Mouse (Mus musculus) CH12.LX (cell line): ENCODE data around the gene Gng5. TPM values are rescaled to one million over a fixed set of nuclear protein-coding genes. Genes with fewer than 3 reads are reported as not detected.

ENCODE experiments used
- DNase-seq: peaks from one replicate; pipeline ENCODE4 v3.0.0-alpha.2; 2013; ENCODE audit errors: extremely low read depth
- H3K27ac ChIP-seq: 2 replicates; pipeline ENCODE4 v1.5.1; 2012; ENCODE audit warnings: low read depth, mild to moderate bottlenecking, control low read depth, moderate library complexity; ENCODE audit not compliant: insufficient read depth
- H3K27me3 ChIP-seq: replicated peaks from 2 replicates; pipeline ENCODE3; 2012; ENCODE audit warnings: inconsistent platforms
- H3K36me3 ChIP-seq, 2 experiments: replicated peaks in 1 of 2; 2 replicates each; pipeline versions ENCODE3 to v1.6.1; 2012; ENCODE audit warnings: inconsistent platforms in 1 of 2, low read length in 1 of 2, mild to moderate bottlenecking in 1 of 2, mixed read lengths in 1 of 2, moderate library complexity in 1 of 2; ENCODE audit not compliant: control insufficient read depth in 1 of 2, insufficient read depth in 1 of 2
- H3K4me1 ChIP-seq, 2 experiments: 2 replicates each; pipeline ENCODE4 v1.6.1; 2012; ENCODE audit warnings: inconsistent platforms in 1 of 2, moderate library complexity in 1 of 2; ENCODE audit not compliant: insufficient read depth in 2 of 2, control insufficient read depth in 1 of 2
- H3K4me2 ChIP-seq: 2 replicates; pipeline ENCODE4 v1.6.1; 2012; ENCODE audit warnings: low read depth, mild to moderate bottlenecking, control low read depth; ENCODE audit not compliant: poor library complexity, insufficient read depth, severe bottlenecking
- H3K4me3 ChIP-seq, 3 experiments: fragments of 150-350 bp in 1 of 3; sonication (generic) in 1 of 3; replicated peaks in 1 of 3; 2 replicates each; pipeline versions ENCODE3 to v1.5.1; 2011 to 2012; ENCODE audit warnings: low read depth in 2 of 3, low read length in 2 of 3, mild to moderate bottlenecking in 2 of 3, moderate library complexity in 2 of 3, control low read depth in 1 of 3, improper control_type of control experiment in 1 of 3, inconsistent platforms in 1 of 3, mixed read lengths in 1 of 3; ENCODE audit not compliant: poor library complexity in 1 of 3
- H3K79me2 ChIP-seq: replicated peaks from 2 replicates; pipeline ENCODE4 v1.6.1; 2012; ENCODE audit warnings: mild to moderate bottlenecking, moderate library complexity; ENCODE audit not compliant: control insufficient read depth, poor library complexity, insufficient read depth, severe bottlenecking; ENCODE audit errors: extremely low read depth
- H3K9ac ChIP-seq: 2 replicates; pipeline ENCODE4 v1.6.1; 2012; ENCODE audit warnings: low read depth, mild to moderate bottlenecking, control low read depth, moderate library complexity; ENCODE audit not compliant: insufficient read depth
- H3K9me3 ChIP-seq: replicated peaks from 2 replicates; pipeline ENCODE3; 2012; ENCODE audit warnings: low read length, inconsistent platforms, mixed read lengths
- CHD1 ChIP-seq: IDR thresholded peaks from 2 replicates; pipeline ENCODE4 v1.6.1; 2012; ENCODE audit warnings: low read depth, low read length, improper control_type of control experiment, inconsistent platforms
- CHD2 ChIP-seq: IDR thresholded peaks from 2 replicates; pipeline ENCODE4 v1.6.1; 2011; ENCODE audit warnings: low read length, improper control_type of control experiment
- CTCF ChIP-seq, 2 experiments: IDR thresholded peaks in 1 of 2; conservative IDR thresholded peaks in 1 of 2; 2 replicates each; pipeline ENCODE4 v1.5.1; 2011 to 2012; ENCODE audit warnings: low read depth in 2 of 2, low read length in 2 of 2, improper control_type of control experiment in 1 of 2, inconsistent platforms in 1 of 2, mild to moderate bottlenecking in 1 of 2, moderate library complexity in 1 of 2
- E2F4 ChIP-seq: IDR thresholded peaks from 2 replicates; pipeline ENCODE4 v1.6.1; 2011; ENCODE audit warnings: low read depth, low read length, improper control_type of control experiment; ENCODE audit not compliant: insufficient replicate concordance
- ELF1 ChIP-seq: IDR thresholded peaks from 2 replicates; pipeline ENCODE4 v1.6.1; 2014; ENCODE audit warnings: low read depth, mild to moderate bottlenecking, inconsistent platforms, low read length, improper control_type of control experiment
- ETS1 ChIP-seq: conservative IDR thresholded peaks from 2 replicates; pipeline ENCODE4 v1.6.1; 2012; ENCODE audit warnings: low read depth, mild to moderate bottlenecking, inconsistent platforms, low read length, improper control_type of control experiment, moderate library complexity
- HCFC1 ChIP-seq: IDR thresholded peaks from 2 replicates; pipeline ENCODE4 v1.6.1; 2012; ENCODE audit warnings: low read depth, mild to moderate bottlenecking, inconsistent platforms, low read length, improper control_type of control experiment
- IRF4 ChIP-seq: IDR thresholded peaks from 2 replicates; pipeline ENCODE4 v1.6.1; 2014; ENCODE audit warnings: low read depth, mild to moderate bottlenecking, inconsistent platforms, low read length, improper control_type of control experiment
- JUND ChIP-seq: conservative IDR thresholded peaks from 2 replicates; pipeline ENCODE4 v1.6.1; 2011; ENCODE audit warnings: low read depth, low read length, improper control_type of control experiment
- MAX ChIP-seq: IDR thresholded peaks from 2 replicates; pipeline ENCODE4 v1.6.1; 2011; ENCODE audit warnings: low read length, improper control_type of control experiment
- MAZ ChIP-seq: IDR thresholded peaks from 2 replicates; pipeline ENCODE4 v1.6.1; 2012; ENCODE audit warnings: low read depth, mild to moderate bottlenecking, inconsistent platforms, low read length, improper control_type of control experiment, moderate library complexity
- MEF2A ChIP-seq: IDR thresholded peaks from 2 replicates; pipeline ENCODE4 v1.6.1; 2014; ENCODE audit warnings: low read depth, mild to moderate bottlenecking, inconsistent platforms, low read length, improper control_type of control experiment, borderline replicate concordance
- MXI1 ChIP-seq: IDR thresholded peaks from 2 replicates; pipeline ENCODE4 v1.6.1; 2011; ENCODE audit warnings: mild to moderate bottlenecking, low read depth, low read length, improper control_type of control experiment
- MYC ChIP-seq: IDR thresholded peaks from 2 replicates; pipeline ENCODE4 v1.6.1; 2011; ENCODE audit warnings: low read depth, mild to moderate bottlenecking, improper control_type of control experiment, low read length
- NELFE ChIP-seq: IDR thresholded peaks from 2 replicates; pipeline ENCODE4 v1.6.1; 2011; ENCODE audit warnings: low read depth, low read length, improper control_type of control experiment
- NRF1 ChIP-seq: IDR thresholded peaks from 2 replicates; pipeline ENCODE4 v1.6.1; 2014; ENCODE audit warnings: low read depth, mild to moderate bottlenecking, inconsistent platforms, low read length, improper control_type of control experiment, moderate library complexity
- PAX5 ChIP-seq: IDR thresholded peaks from 2 replicates; pipeline ENCODE4 v1.6.1; 2012; ENCODE audit warnings: low read length, inconsistent platforms, mixed read lengths
- POLR2A ChIP-seq: IDR thresholded peaks from 2 replicates; pipeline ENCODE4 v1.6.1; 2011; ENCODE audit warnings: low read depth, mild to moderate bottlenecking, improper control_type of control experiment, low read length
- POLR2AphosphoS2 ChIP-seq: IDR thresholded peaks from 2 replicates; pipeline ENCODE4 v1.6.1; 2011; ENCODE audit warnings: low read depth, low read length, improper control_type of control experiment
- RAD21 ChIP-seq: IDR thresholded peaks from 2 replicates; pipeline ENCODE4 v1.6.1; 2011; ENCODE audit warnings: low read depth, mild to moderate bottlenecking, low read length, improper control_type of control experiment, moderate library complexity
- SIN3A ChIP-seq: IDR thresholded peaks from 2 replicates; pipeline ENCODE4 v1.6.1; 2012; ENCODE audit warnings: low read length, improper control_type of control experiment, inconsistent platforms
- SMC3 ChIP-seq: IDR thresholded peaks from 2 replicates; pipeline ENCODE4 v1.6.1; 2011; ENCODE audit warnings: low read depth, low read length, improper control_type of control experiment
- TCF12 ChIP-seq: IDR thresholded peaks from 2 replicates; pipeline ENCODE4 v1.6.1; 2014; ENCODE audit warnings: low read depth, mild to moderate bottlenecking, inconsistent platforms, low read length, improper control_type of control experiment
- UBTF ChIP-seq: IDR thresholded peaks from 2 replicates; pipeline ENCODE4 v1.6.1; 2012; ENCODE audit warnings: low read depth, mild to moderate bottlenecking, inconsistent platforms, low read length, improper control_type of control experiment, moderate library complexity
- USF1 ChIP-seq: IDR thresholded peaks from 2 replicates; pipeline ENCODE4 v1.6.1; 2014; ENCODE audit warnings: low read depth, mild to moderate bottlenecking, inconsistent platforms, low read length, improper control_type of control experiment
- USF2 ChIP-seq: conservative IDR thresholded peaks from 2 replicates; pipeline ENCODE4 v1.6.1; 2011; ENCODE audit warnings: low read depth, low read length, improper control_type of control experiment
- ZC3H11A ChIP-seq: IDR thresholded peaks from 2 replicates; pipeline ENCODE4 v1.6.1; 2012; ENCODE audit warnings: low read depth, mild to moderate bottlenecking, inconsistent platforms, low read length, improper control_type of control experiment
- ZKSCAN1 ChIP-seq: IDR thresholded peaks from 2 replicates; pipeline ENCODE4 v1.6.1; 2012; ENCODE audit warnings: low read depth, inconsistent platforms, low read length, improper control_type of control experiment, borderline replicate concordance
- ZMIZ1 ChIP-seq: IDR thresholded peaks from 2 replicates; pipeline ENCODE4 v1.6.1; 2012; ENCODE audit warnings: low read depth, mild to moderate bottlenecking, inconsistent platforms, low read length, improper control_type of control experiment
- ZNF384 ChIP-seq: IDR thresholded peaks from 2 replicates; pipeline ENCODE4 v1.6.1; 2012; ENCODE audit warnings: low read depth, low read length, improper control_type of control experiment, inconsistent platforms
- dilution Hi-C: fragments of 300-500 bp; cut with MboI; formaldehyde crosslinking; loops from 2 replicates; pipeline ENCODE4 v1.14.3; 2020; ENCODE audit warnings: low sequenced_read_pairs; ENCODE audit not compliant: extremely low pct_unique_long_range_greater_than_20kb, extremely low pct_ligation_motif_present
- in situ Hi-C: fragments of 300-500 bp; cut with MboI; formaldehyde crosslinking; loops from 3 replicates; pipeline ENCODE4 v1.14.3; 2019; ENCODE audit warnings: low sequenced_read_pairs, low pct_ligation_motif_present, low pct_unique_long_range_greater_than_20kb, mixed read lengths
- polyA plus RNA-seq: library from polyadenylated mRNA; unstranded; fragments of >175 nt; gene quantifications from 2 replicates; pipeline ENCODE4 v1.2.1, GENCODE M21; 2012; ENCODE audit warnings: low read depth; ENCODE audit not compliant: insufficient read length
- total RNA-seq, 2 experiments: library from RNA; depleted of rRNA; stranded (reverse); fragments of 300-350 nt in 1 of 2; fragments of >200 nt in 1 of 2; gene quantifications; 2 replicates each; pipeline ENCODE4 v1.2.3; 2012 to 2014

Gng5 gene
- total and polyA plus RNA-seq, 3 experiments: 398 to 677 (median 603) TPM

- in situ Hi-C loops: loop anchor here (10.0 kb wide), 1 partner anchor 154 kb away; no protein-coding TSS in a partner anchor
- DNase-seq: peak; percentile 53
These were observed 618 bp upstream of the Gng5 start for GRCm38 (mm10) chr3:146498989-146499388.

GRCm38 (mm10) chr3:146500003-146500809, 599 bp downstream of the Gng5 start:
- dilution Hi-C loops (no loop called here), in situ Hi-C loops (no loop called here)
- H3K4me3 ChIP-seq: peak overlapping the region; percentile 76 to 95 (median 81)
- H3K36me3 ChIP-seq: peaks cover 18 to 37% of the 10 kb centered on the region in 2 experiments
- peak overlapping the region; percentile 71 for H3K27ac ChIP-seq
- H3K9me3 ChIP-seq: no peaks in the 10 kb centered on the region
- peak overlapping the region; percentile 64; the same call in 1 of the 2 replicates for H3K4me2 ChIP-seq
- peak; percentile 62 for DNase-seq
- H3K4me1 ChIP-seq: peaks cover 5 to 49% of the 10 kb centered on the region in 2 experiments; a peak in 2 of 4 replicates
- H3K9ac ChIP-seq: peak overlapping the region; percentile 96
- H3K79me2 ChIP-seq: peaks cover 40% of the 10 kb centered on the region
- H3K27me3 ChIP-seq: no peaks in the 10 kb centered on the region
- TF ChIP-seq UBTF (peak; percentile 82), ETS1 (no peak), ZC3H11A (no peak), MEF2A (no peak), SIN3A (peak; percentile 90), IRF4 (no peak), NRF1 (no peak), SMC3 (no peak), ELF1 (peak; percentile 56), MAX (0 out of 2 replicates have a peak, but pooled peaks have one; percentile 16), MAZ (peak; percentile 32), MXI1 (0 out of 2 replicates have a peak, but pooled peaks have one; percentile 64), ZKSCAN1 (no peak), PAX5 (no peak), ZNF384 (peak; percentile 45; the same call in 1 of the 2 replicates), RAD21 (no peak), USF1 (no peak), TCF12 (no peak), HCFC1 (peak; percentile 54), POLR2A (no peak), CTCF (conservative IDR thresholded peaks at IDR 0.05 in 1 of 2, IDR thresholded peaks at IDR 0.05 in 1 of 2; ENCODE audit: low read depth in 2 of 2, low read length in 2 of 2) (no peak), JUND (no peak; the same call in 1 of the 2 replicates)

More at GRCm38 (mm10) chr3:146498989-146499388, 618 bp upstream of the Gng5 start:
- no peaks in the 10 kb centered on the region for H3K27me3 ChIP-seq
- H3K4me3 ChIP-seq: peak overlapping the region; percentile 45 to 81 (median 76)
- H3K4me1 ChIP-seq: peaks cover 8 to 46% of the 10 kb centered on the region in 2 experiments; a peak in 3 of 4 replicates
- peaks cover 38% of the 10 kb centered on the region for H3K79me2 ChIP-seq
- TF ChIP-seq IRF4 (no peak), MAX (no peak), USF1 (no peak), POLR2AphosphoS2 (no peak), POLR2A (no peak), CHD2 (no peak), HCFC1 (peak; percentile 39; the same call in 1 of the 2 replicates), ZKSCAN1 (no peak), RAD21 (no peak), PAX5 (no peak), SMC3 (no peak), NELFE (no peak), MYC (no peak), ELF1 (no peak), MEF2A (no peak), CHD1 (peak; percentile 90; the same call in 1 of the 2 replicates), MAZ (0 out of 2 replicates have a peak, but pooled peaks have one; percentile 3), ZMIZ1 (no peak), TCF12 (no peak), CTCF (conservative IDR thresholded peaks at IDR 0.05 in 1 of 2, IDR thresholded peaks at IDR 0.05 in 1 of 2; ENCODE audit: low read depth in 2 of 2, low read length in 2 of 2) (no peak), USF2 (no peak), E2F4 (no peak)
- peaks cover 15 to 26% of the 10 kb centered on the region in 2 experiments for H3K36me3 ChIP-seq
- H3K4me2 ChIP-seq: peak overlapping the region; percentile 76
- peak overlapping the region; percentile 97 for H3K9ac ChIP-seq
- H3K9me3 ChIP-seq: no peaks in the 10 kb centered on the region
- dilution Hi-C loops: no loop called here
- peak overlapping the region; percentile 36; the same call in 1 of the 2 replicates for H3K27ac ChIP-seq
